Mouse (Mus musculus) ZHBTc4 (cell line): ENCODE results near the gene Ucn2.
A peak's percentile ranks its signal among the peaks of the same experiment; 100 is the strongest.

Experiments
- DNase-seq: peaks from one replicate; pipeline ENCODE4 v3.0.0-alpha.2; 2011; ENCODE audit warnings: low read depth, low spot score

Ucn2 gene

GRCm38 (mm10) chr9:108992085-108992469 lies 6.3 kb downstream of the Ucn2 start:
- no peak for DNase-seq

GRCm38 (mm10) chr9:108992620-108993361 lies 7.0 kb downstream of the Ucn2 start:
- no peak for DNase-seq

GRCm38 (mm10) chr9:108996411-108996810 lies 10.6 kb downstream of the Ucn2 start:
- DNase-seq = no peak

- peak; percentile 52 for DNase-seq
Observed at GRCm38 (mm10) chr9:108998287-108999166, 12.7 kb downstream of the Ucn2 start.

GRCm38 (mm10) chr9:108999167-108999526 lies 13.3 kb downstream of the Ucn2 start:
- no peak for DNase-seq

GRCm38 (mm10) chr9:109000726-109001125 lies 14.9 kb downstream of the Ucn2 start:
- DNase-seq = peak; percentile 86

GRCm38 (mm10) chr9:109003201-109003600 lies 17.4 kb downstream of the Ucn2 start:
- DNase-seq = peak; percentile 59

GRCm38 (mm10) chr9:109007025-109007780 lies 21.4 kb downstream of the Ucn2 start:
- no peak for DNase-seq

- no peak for DNase-seq
Observed at GRCm38 (mm10) chr9:109008081-109008480, 22.3 kb downstream of the Ucn2 start.

- no peak for DNase-seq
Observed at GRCm38 (mm10) chr9:109008994-109009635, 23.3 kb downstream of the Ucn2 start.

GRCm38 (mm10) chr9:109009636-109010315 lies 24.0 kb downstream of the Ucn2 start:
- no peak for DNase-seq

GRCm38 (mm10) chr9:109010316-109010690 lies 24.5 kb downstream of the Ucn2 start:
- DNase-seq = no peak

- no peak for DNase-seq
Observed at GRCm38 (mm10) chr9:109015397-109015796, 29.6 kb downstream of the Ucn2 start.

- no peak for DNase-seq
Observed at GRCm38 (mm10) chr9:109016973-109017604, 31.3 kb downstream of the Ucn2 start.

GRCm38 (mm10) chr9:109021428-109021827 lies 35.6 kb downstream of the Ucn2 start:
- DNase-seq = no peak

GRCm38 (mm10) chr9:109022866-109023685 lies 37.3 kb downstream of the Ucn2 start:
- no peak for DNase-seq

- DNase-seq = no peak
Observed at GRCm38 (mm10) chr9:109027521-109027920, 41.7 kb downstream of the Ucn2 start.

GRCm38 (mm10) chr9:109028421-109028820 lies 42.6 kb downstream of the Ucn2 start:
- no peak for DNase-seq

GRCm38 (mm10) chr9:109028919-109029318 lies 43.1 kb downstream of the Ucn2 start:
- no peak for DNase-seq

GRCm38 (mm10) chr9:109030312-109030711 lies 44.5 kb downstream of the Ucn2 start:
- DNase-seq = no peak
